Mouse (Mus musculus): ENCODE data around the gene Dctpp1.
A peak's percentile ranks its signal among the peaks of the same experiment; 100 is the strongest.
"Not testable (repeated sequence)": the region's sequence is repeated elsewhere in the genome, so short reads cannot be mapped to it uniquely, and the experiment has no call there.

Dctpp1 gene

GRCm38 (mm10) chr7:127270666-127271065 is 10.2 kb upstream of the Dctpp1 start:
- DNase-seq (ENCODE audit: extremely low read depth, insufficient read length, low spot score): no peak

GRCm38 (mm10) chr7:127270256-127270655 is 9.7 kb upstream of the Dctpp1 start:
- no peak for DNase-seq (ENCODE audit: extremely low read depth, insufficient read length, low spot score)

- DNase-seq (ENCODE audit: extremely low read depth, insufficient read length, low spot score): no peak
Observed at GRCm38 (mm10) chr7:127263526-127263925, 3.0 kb upstream of the Dctpp1 start.

- DNase-seq (ENCODE audit: extremely low read depth, insufficient read length, low spot score): no peak
Observed at GRCm38 (mm10) chr7:127262218-127262961, 1.9 kb upstream of the Dctpp1 start.

GRCm38 (mm10) chr7:127259186-127259905 is 1.2 kb downstream of the Dctpp1 start:
- no peak for DNase-seq (ENCODE audit: extremely low read depth, insufficient read length, low spot score)

- DNase-seq (ENCODE audit: extremely low read depth, insufficient read length, low spot score): no peak
Observed at GRCm38 (mm10) chr7:127256518-127256917, 4.0 kb downstream of the Dctpp1 start.

GRCm38 (mm10) chr7:127255965-127256364 is 4.5 kb downstream of the Dctpp1 start:
- no peak for DNase-seq (ENCODE audit: extremely low read depth, insufficient read length, low spot score)

- no peak for DNase-seq (ENCODE audit: extremely low read depth, insufficient read length, low spot score)
Observed at GRCm38 (mm10) chr7:127255008-127255407, 5.5 kb downstream of the Dctpp1 start.

- peak; percentile 88 for DNase-seq (ENCODE audit: extremely low read depth, insufficient read length, low spot score)
Observed at GRCm38 (mm10) chr7:127253821-127254769, 6.4 kb downstream of the Dctpp1 start.

GRCm38 (mm10) chr7:127253341-127253740 is 7.2 kb downstream of the Dctpp1 start:
- DNase-seq (ENCODE audit: extremely low read depth, insufficient read length, low spot score): no peak

GRCm38 (mm10) chr7:127252414-127252813 is 8.1 kb downstream of the Dctpp1 start:
- no peak for DNase-seq (ENCODE audit: extremely low read depth, insufficient read length, low spot score)

- DNase-seq (ENCODE audit: extremely low read depth, insufficient read length, low spot score): not testable (repeated sequence)
Observed at GRCm38 (mm10) chr7:127250511-127250910, 10.0 kb downstream of the Dctpp1 start.

- DNase-seq (ENCODE audit: extremely low read depth, insufficient read length, low spot score): no peak
Observed at GRCm38 (mm10) chr7:127244658-127245510, 15.6 kb downstream of the Dctpp1 start.

- DNase-seq (ENCODE audit: extremely low read depth, insufficient read length, low spot score): peak; percentile 95
Observed at GRCm38 (mm10) chr7:127243870-127244657, 16.4 kb downstream of the Dctpp1 start, which contains the start of gene Zfp771. Gene Zfp771 (plus strand): TSS chr7:127244274.

GRCm38 (mm10) chr7:127243361-127243867 is 17.1 kb downstream of the Dctpp1 start:
- DNase-seq (ENCODE audit: extremely low read depth, insufficient read length, low spot score): peak; percentile 57

- DNase-seq (ENCODE audit: extremely low read depth, insufficient read length, low spot score): no peak
Observed at GRCm38 (mm10) chr7:127234777-127235176, 25.7 kb downstream of the Dctpp1 start.

- no peak for DNase-seq (ENCODE audit: extremely low read depth, insufficient read length, low spot score)
Observed at GRCm38 (mm10) chr7:127233765-127234164, 26.7 kb downstream of the Dctpp1 start.

GRCm38 (mm10) chr7:127233368-127233749 is 27.1 kb downstream of the Dctpp1 start:
- no peak for DNase-seq (ENCODE audit: extremely low read depth, insufficient read length, low spot score)
